Mouse (Mus musculus) c-Kit-positive CD71-positive TER-119-positive erythroid progenitor cells, embryonic 14.5 days (primary cell): ENCODE measurements at regions not wholly inside any gene's neighbourhood (a gene's known extent, or its start where the extent isn't known, plus 50 kb on each side); places are given as distances from the start of the nearest gene placed in this dataset.

Experiments
- DNase-seq: peaks from one replicate; pipeline ENCODE4 v3.0.0-alpha.2; 2013; ENCODE audit warnings: low spot score

GRCm38 (mm10) chr13:31168854-31169253, 194.8 kb downstream of the Gm5447 start:
- DNase-seq = no peak

- DNase-seq = no peak
Measured at GRCm38 (mm10) chr13:31171751-31172150, 197.7 kb downstream of the Gm5447 start.

DNA sequence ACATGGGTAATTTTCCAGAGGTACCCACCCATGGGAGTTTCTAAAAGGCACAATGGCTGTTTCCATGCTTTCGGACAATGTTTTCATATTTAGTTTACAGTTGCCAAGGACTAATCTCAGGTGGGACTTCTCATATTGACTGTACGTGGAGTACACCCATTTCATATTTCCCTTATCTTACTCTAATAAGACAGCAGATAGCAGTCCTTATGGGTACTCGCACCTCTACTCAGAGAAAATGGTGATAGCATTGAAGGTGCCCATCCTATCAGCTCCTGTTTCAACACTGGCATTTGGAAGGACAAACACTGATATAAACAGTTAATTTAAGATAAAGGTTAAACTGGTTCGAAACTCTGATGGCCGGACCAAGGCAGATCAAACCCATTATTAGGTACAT, 198.6 kb downstream of the Gm5447 start:
- no peak for DNase-seq

GRCm38 (mm10) chr13:31177999-31178783, 204.2 kb downstream of the Gm5447 start:
- no peak for DNase-seq

GRCm38 (mm10) chr13:31178964-31179363, 205.0 kb downstream of the Gm5447 start:
- DNase-seq = no peak

GRCm38 (mm10) chr13:31179407-31180001, 205.5 kb downstream of the Gm5447 start:
- DNase-seq = no peak

- DNase-seq = no peak
Measured at GRCm38 (mm10) chr13:31181530-31181929, 207.5 kb downstream of the Gm5447 start.

DNA sequence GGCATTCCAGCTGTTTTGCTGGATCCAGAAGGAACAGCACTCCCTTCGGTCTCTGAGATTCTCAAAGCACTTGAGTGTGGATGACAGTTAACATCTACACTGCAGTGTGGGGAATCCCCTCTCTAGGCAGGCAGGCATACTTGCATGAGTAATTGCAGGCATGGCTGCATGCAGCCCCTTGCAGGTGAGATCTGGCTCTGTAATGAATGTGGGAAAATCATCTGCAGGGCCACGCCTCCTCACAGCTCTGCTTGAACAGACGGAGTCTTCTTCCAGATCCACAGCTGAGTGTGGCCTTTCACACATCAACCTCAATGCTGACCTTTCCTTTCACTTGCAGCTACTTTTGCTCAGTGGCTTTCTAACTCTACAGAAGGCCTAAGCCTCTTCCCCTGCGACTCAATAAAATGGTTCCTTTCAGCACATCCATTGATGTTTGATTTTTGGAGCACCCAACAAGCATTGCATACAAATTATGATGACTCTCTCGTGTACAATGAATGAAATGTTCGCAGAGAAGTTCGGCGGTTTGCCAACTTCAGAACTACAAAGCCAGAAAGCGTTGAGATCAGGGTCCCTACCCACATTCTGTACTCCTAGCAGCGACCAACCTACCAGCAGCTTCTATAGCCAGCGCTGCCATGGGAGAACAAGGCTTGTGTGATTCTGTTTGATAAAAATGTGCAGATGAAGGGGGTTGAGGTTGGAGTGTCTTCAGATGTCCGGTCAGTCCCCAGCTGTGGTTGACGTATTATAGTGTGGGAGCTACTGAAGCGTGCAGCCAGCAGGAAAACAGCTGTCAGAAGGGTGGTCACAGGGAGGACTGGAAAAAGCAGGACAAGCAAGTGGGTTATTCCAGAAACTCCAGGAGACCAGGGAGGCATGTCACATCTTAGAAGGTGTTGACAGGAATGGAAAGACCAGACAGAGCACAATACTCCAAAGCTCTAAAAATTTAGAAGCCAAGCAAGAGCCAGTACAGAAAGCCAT, 211.1 kb downstream of the Gm5447 start:
- DNase-seq = no peak

DNA sequence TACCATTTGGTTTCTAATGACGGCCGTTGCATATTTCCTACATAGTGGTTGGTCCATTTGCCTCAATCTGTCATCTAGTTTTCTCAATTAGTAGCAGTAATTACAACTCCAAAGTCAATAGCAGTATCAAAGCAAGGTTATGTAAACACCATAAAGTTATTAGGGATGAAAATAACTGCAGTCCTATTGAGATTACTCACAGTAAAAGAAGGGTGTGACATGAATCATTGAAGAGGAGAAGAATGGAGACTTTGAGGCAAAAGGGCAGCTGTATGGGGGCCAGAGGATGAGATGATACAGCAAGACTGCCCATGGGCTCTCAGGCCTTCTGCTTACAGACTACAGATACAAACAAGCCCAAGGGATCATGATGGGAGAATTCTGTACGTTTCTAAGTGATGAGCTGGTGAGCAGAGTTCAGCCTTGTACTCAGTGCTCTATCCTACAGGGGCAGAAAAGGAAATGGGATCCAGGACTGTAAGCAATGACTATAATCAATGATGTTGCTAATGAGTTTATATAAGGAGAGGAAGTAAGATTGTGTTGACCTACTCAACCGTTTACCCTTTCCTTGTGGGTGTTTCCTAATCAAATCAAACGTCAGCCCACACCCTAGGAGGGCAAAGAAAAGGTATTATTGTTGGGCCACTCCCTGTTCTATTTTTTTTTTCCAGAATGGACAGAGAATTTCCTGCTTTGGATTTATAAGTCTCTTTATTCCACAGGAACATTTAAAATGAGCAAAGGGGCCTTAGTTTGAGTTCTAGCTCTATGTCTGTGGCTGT, 213.0 kb downstream of the Gm5447 start:
- no peak for DNase-seq

- no peak for DNase-seq
Measured at GRCm38 (mm10) chr13:31189116-31189515, 215.1 kb downstream of the Gm5447 start.

GRCm38 (mm10) chr13:31190036-31190435, 216.0 kb downstream of the Gm5447 start:
- DNase-seq = no peak

DNA sequence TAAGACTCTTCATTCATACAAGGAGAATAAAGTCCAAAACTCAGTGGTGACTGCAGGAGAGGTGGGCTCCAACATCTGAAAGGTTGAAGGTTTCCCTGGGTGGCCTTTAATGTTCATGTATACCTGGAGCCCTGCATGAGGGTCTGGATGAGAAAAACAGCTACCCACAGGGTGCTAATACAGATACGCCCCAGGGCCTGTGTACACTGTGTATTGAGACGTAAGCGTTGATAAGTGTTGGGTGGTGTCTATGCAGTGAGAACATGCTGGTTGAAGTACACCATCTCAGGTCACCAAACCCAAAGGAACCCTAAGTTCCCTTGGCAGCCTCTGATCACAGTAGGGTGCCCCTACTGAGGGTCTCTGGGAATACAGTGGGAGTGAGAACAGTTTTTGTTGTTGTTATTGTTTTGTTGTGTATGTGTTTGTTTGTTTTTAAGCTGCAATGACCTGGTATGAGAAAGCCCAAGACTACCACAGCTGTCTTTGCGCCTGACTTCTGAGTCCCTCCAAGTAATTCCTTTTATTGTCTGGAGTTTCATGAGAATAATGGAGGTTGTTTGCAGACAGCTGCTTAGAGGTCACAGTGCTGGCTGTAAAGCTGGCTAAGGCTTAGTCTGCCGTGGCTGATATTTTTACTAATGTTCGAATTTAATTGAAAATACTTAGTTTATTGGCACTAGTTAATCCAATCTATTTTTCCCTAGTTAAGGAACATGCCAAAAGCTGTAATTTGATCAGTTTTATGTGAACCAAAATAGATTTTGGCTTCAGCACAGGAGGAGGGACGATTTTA, 217.5 kb downstream of the Gm5447 start:
- DNase-seq = no peak

DNA sequence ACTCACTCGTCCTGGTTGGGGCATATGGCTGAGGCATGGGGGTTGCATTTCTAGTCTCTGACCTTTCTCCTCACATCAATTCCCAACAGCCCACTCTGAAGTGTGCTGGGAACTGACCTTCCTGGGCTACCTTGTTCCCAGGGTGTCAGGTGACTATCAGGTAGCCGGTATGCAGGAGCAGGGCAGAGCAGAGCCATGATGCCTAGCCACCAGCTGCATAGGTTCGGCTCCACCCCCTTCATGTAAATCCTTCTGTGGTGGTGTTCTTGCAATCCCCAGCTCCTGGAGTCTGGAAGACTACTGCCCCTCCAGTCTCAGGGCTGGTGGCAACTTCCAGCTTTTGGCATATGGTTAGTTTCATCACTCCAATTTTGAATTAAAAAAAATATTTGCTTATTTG, 221.0 kb downstream of the Gm5447 start:
- no peak for DNase-seq

- DNase-seq = no peak
Measured at GRCm38 (mm10) chr13:31196546-31196945, 222.5 kb downstream of the Gm5447 start.

DNA sequence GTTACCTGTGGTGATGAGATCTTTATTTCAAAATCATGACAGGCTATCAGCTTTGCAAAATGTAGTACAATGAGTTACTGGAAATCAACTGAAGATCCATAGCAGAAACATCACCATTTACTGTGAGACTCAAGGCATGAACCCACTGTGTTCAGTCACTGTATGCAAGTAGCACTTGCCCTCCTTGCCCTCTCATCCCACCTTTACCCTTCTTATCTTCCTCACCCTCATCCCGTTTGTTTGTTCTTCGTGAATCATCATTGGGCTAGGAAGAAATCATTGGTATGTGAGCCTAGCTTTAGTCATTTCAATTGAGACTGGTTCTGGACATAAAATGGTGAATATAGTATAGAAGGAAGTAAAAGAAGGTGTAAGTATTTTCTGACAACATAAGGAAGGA, 223.6 kb downstream of the Gm5447 start:
- no peak for DNase-seq

GRCm38 (mm10) chr13:31199384-31199783, 225.4 kb downstream of the Gm5447 start:
- no peak for DNase-seq

GRCm38 (mm10) chr13:31204068-31204467, 230.1 kb downstream of the Gm5447 start:
- no peak for DNase-seq

GRCm38 (mm10) chr13:31206381-31206780, 232.4 kb downstream of the Gm5447 start:
- no peak for DNase-seq

DNA sequence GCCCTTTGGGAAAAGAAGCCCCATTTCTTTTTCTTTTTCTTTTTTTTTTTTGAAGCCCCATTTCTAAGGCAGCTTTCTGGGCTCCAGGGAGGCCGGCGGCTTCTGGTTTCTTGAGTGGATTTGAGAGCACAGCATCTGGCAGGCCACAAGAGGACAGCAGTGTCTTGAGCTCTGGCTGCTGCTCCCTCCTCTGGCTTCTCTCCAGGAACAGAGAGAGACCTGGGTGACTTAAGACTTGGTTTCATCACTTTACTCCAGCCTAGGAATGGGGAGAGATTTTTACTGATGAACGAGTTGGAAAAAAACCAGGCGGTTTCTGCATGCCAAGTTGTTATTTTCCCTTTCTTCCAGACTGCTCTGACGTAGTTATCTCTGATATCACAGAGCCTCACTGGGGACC, 233.7 kb downstream of the Gm5447 start:
- no peak for DNase-seq

DNA sequence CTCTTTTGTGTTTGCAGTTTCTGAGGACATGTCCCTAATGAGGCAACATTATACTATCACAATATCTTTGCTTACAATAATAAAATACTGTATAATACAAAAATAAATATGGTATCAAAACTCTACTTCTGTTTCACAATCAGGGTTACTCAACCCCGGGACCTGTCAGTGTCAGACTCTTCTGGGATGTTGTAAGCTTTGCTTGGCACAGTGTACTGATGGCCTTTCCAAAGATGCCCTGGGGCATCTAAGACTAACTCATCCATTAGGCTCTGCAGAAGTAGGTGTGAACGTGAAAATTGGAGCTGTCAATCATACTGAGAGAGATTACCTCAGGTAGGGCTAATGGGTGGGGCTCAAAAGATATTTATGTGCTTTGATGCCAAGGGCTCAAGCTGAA, 249.0 kb downstream of the Gm5447 start:
- no peak for DNase-seq

DNA sequence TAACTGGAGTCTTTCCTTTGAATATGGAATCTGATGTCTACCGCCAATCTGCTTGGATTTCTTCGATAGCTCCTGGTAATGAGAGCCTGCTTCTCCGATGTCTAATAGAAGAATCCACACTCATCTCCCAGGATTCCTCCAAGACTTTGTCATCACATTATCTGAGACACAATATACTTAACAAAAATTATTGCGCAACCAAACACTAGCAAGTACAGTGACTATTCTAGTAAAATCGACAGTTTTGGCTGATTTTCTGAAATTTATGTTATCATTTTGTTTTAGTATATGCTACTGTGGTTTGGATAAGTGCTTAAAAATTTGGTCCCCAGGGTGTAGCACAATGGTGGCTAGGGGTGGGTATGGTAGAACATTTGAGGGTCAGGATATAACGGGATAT, 266.5 kb downstream of the Gm5447 start:
- no peak for DNase-seq
